ENCODE assay signal across 20 mouse cellular contexts in genomic region chr8:76912678-76913077, GRCm38 (mm10). TPM values are rescaled to one million over a fixed set of nuclear protein-coding genes. Genes with fewer than 3 reads are reported as not detected.
A peak's percentile ranks its signal among the peaks of the same experiment; 100 is the strongest.
DNase-seq lines count a peak whose midpoint lies in the region; ATAC-seq and TF ChIP-seq lines count a peak whose summit lies in the region.
"Had no signal": no experiment of that assay in that cellular context is flagged by ENCODE, and none has a peak within 500 bp of the region (broad histone marks: within the 10 kb centered on the region; RNA-seq: fewer than 3 reads in every experiment).

No protein-coding gene starts in this region.

- 71% methylated on average over 3 of the region's 3 CpGs for WGBS in liver, embryonic 11.5 days
- 52% methylated on average over 3 of the region's 3 CpGs for WGBS in stomach, embryonic 14.5 days
- WGBS in thymus, adult 2 months, result 96% methylated on average over 3 of the region's 3 CpGs

- no peak overlapping the region for H3K9ac ChIP-seq in liver, embryonic 11.5 days (ENCODE audit: low read depth, low read length)
- H3K9ac ChIP-seq in stomach, embryonic 14.5 days (replicated peaks; ENCODE audit: low read depth, low read length), result no peak overlapping the region
- H3K9ac ChIP-seq: forebrain, embryonic 13.5 days; limb, embryonic 13.5 days had no signal

- no peaks in the 10 kb centered on the region for H3K9me3 ChIP-seq in liver, embryonic 11.5 days (ENCODE audit: control insufficient read depth, low read length)
- no peaks in the 10 kb centered on the region for H3K9me3 ChIP-seq in stomach, embryonic 14.5 days (ENCODE audit: control insufficient read depth, low read depth, low read length)
- H3K9me3 ChIP-seq: embryonic facial prominence, embryonic 10.5 days; forebrain, embryonic 13.5 days; limb, embryonic 13.5 days had no signal

- no peak for TF ChIP-seq POLR2A in thymus, adult 2 months (IDR thresholded peaks at IDR 0.05; ENCODE audit: control insufficient read depth, extremely low read depth, insufficient read depth, low read length, poor library complexity)

- no peaks in the 10 kb centered on the region for H3K36me3 ChIP-seq in liver, embryonic 11.5 days (ENCODE audit: control insufficient read depth, insufficient read depth, low read length)
- no peaks in the 10 kb centered on the region for H3K36me3 ChIP-seq in stomach, embryonic 14.5 days (ENCODE audit: control insufficient read depth, insufficient read depth, low read length)
- H3K36me3 ChIP-seq in thymus, adult 2 months (ENCODE audit: control insufficient read depth, insufficient read depth, low read length), result no peaks in the 10 kb centered on the region
- H3K36me3 ChIP-seq: embryonic facial prominence, embryonic 10.5 days; limb, embryonic 13.5 days had no signal

- ATAC-seq in liver, embryonic 11.5 days (replicated peaks; ENCODE audit: low FRiP score), result peak; percentile 63
- peak; percentile 71; the same call in 1 of the 2 replicates for ATAC-seq in stomach, embryonic 14.5 days (ENCODE audit: insufficient number of reproducible peaks, insufficient read depth, low FRiP score, low read depth)
- ATAC-seq: forebrain, embryonic 13.5 days; midbrain, embryonic 16.5 days had no signal

- no peak overlapping the region for H3K4me2 ChIP-seq in liver, embryonic 11.5 days
- H3K4me2 ChIP-seq in stomach, embryonic 14.5 days (replicated peaks; ENCODE audit: low read depth, low read length), result no peak overlapping the region
- H3K4me2 ChIP-seq: forebrain, embryonic 13.5 days; limb, embryonic 13.5 days had no signal

- no peak overlapping the region for H3K27ac ChIP-seq in liver, embryonic 11.5 days (ENCODE audit: low read depth, low read length)
- H3K27ac ChIP-seq in stomach, embryonic 14.5 days (ENCODE audit: low read length), result no peak overlapping the region
- H3K27ac ChIP-seq in thymus, adult 2 months (ENCODE audit: control insufficient read depth, insufficient read depth, low read length), result no peak overlapping the region
- H3K27ac ChIP-seq: embryonic facial prominence, embryonic 10.5 days; forebrain, embryonic 13.5 days; heart, adult 2 months; limb, embryonic 13.5 days had no signal

- H3K4me3 ChIP-seq in liver, embryonic 11.5 days (ENCODE audit: low read depth, low read length), result no peak overlapping the region
- H3K4me3 ChIP-seq in stomach, embryonic 14.5 days (ENCODE audit: low read depth, low read length), result no peak overlapping the region
- H3K4me3 ChIP-seq in thymus, adult 2 months (ENCODE audit: control insufficient read depth, insufficient read depth, low read length), result no peak overlapping the region
- H3K4me3 ChIP-seq: embryonic facial prominence, embryonic 10.5 days; forebrain, embryonic 13.5 days; heart, adult 2 months; limb, embryonic 13.5 days had no signal

- no peaks in the 10 kb centered on the region for H3K4me1 ChIP-seq in liver, embryonic 11.5 days (replicated peaks; ENCODE audit: control insufficient read depth, insufficient read depth, low read length)
- H3K4me1 ChIP-seq in stomach, embryonic 14.5 days (ENCODE audit: control insufficient read depth, insufficient read depth, low read length), result no peaks in the 10 kb centered on the region
- H3K4me1 ChIP-seq in thymus, adult 2 months (replicated peaks; ENCODE audit: control insufficient read depth, insufficient read depth, low read length), result no peaks in the 10 kb centered on the region
- H3K4me1 ChIP-seq: embryonic facial prominence, embryonic 10.5 days; forebrain, embryonic 13.5 days; limb, embryonic 13.5 days had no signal

- TF ChIP-seq CTCF in thymus, adult 2 months (IDR thresholded peaks at IDR 0.05; ENCODE audit: borderline replicate concordance, control insufficient read depth, extremely low read depth, insufficient read depth, low read length, poor library complexity), result no peak

- H3K27me3 ChIP-seq in liver, embryonic 11.5 days (replicated peaks; ENCODE audit: control insufficient read depth, insufficient read depth, low read length), result no peaks in the 10 kb centered on the region
- no peaks in the 10 kb centered on the region for H3K27me3 ChIP-seq in stomach, embryonic 14.5 days (ENCODE audit: control insufficient read depth, insufficient read depth, low read length)
- H3K27me3 ChIP-seq in thymus, adult 2 months (ENCODE audit: control insufficient read depth, insufficient read depth, low read length), result no peaks in the 10 kb centered on the region
- H3K27me3 ChIP-seq: CH12.LX; forebrain, embryonic 13.5 days; limb, embryonic 13.5 days had no signal

- DNase-seq in kidney, adult 18-20 months, result peak; percentile 9
- DNase-seq in kidney, postnatal 10 days, result no peak
- peak; percentile 46 for DNase-seq in 3T3-L1 (ENCODE audit: low read depth, low spot score)
- DNase-seq in liver, embryonic 11.5 days (ENCODE audit: low spot score), result no peak
- DNase-seq in heart, adult 9 months (ENCODE audit: low spot score in 2 of 2), result no peak
- DNase-seq in thymus, adult 2 months, result no peak
- no peak for DNase-seq in retina, postnatal 1 day
- DNase-seq: adrenal gland, adult 8-10 months; cerebellum, adult 11-12 months; gastrocnemius, postnatal 14 days; heart, adult 2 months; layer of hippocampus, adult 9-11 months; lung, postnatal 10 days; right cerebral cortex, postnatal 14 days had no signal

RNA-seq across cellular contexts. Expression of gene Nr3c2, which starts 13.4 kb away (rescaled TPM):
- 1.0 and 1.4 TPM in 2 replicates for polyA plus RNA-seq in liver, embryonic 11.5 days (2014; fragmentation: Nextera tagmentation; extraction: Ambion mirVana)
- polyA plus RNA-seq in stomach, embryonic 14.5 days (2014; fragmentation: Nextera tagmentation; extraction: Ambion mirVana), result 1.4 and 2.9 TPM in 2 replicates
- polyA plus RNA-seq in thymus, adult 2 months (2012; rRNA removed), result 1.1 and 1.5 TPM in 2 replicates

Comparison
In these comparisons a context has a peak if more than half of its experiments do, and no peak if none do; other contexts are left out.
1. DNase-seq: peak in kidney, adult 18-20 months (single experiment) and 3T3-L1 (single experiment); none in kidney, postnatal 10 days (single experiment), liver, embryonic 11.5 days (single experiment), heart, adult 9 months (0 of 2), thymus, adult 2 months (single experiment) and retina, postnatal 1 day (single experiment).